ENCODE assay signal across 8 mouse cellular contexts in the genomic region with DNA sequence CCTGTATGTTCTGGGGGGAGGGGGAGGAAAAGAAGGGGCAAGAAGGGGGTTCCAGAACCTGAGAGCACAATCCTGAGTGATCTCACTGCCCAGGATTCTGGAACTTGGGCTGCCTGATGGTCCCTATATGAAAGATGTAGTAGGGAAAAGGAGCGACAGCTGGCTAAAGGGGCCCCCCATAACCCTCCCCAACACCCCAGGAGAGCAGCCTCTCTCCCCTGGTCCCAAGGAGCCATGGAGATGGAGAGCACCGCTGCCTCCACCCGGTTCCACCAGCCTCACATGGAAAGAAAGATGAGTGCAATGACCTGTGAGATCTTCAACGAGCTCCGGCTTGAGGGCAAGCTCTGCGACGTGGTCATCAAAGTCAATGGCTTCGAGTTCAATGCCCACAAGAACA. TPM values are rescaled to one million over a fixed set of nuclear protein-coding genes. Genes with fewer than 3 reads are reported as not detected.
DNase-seq lines count a peak whose midpoint lies in the region; ATAC-seq and TF ChIP-seq lines count a peak whose summit lies in the region.

A gene (minus strand): TSS at position 12 of the 400 bp plus-strand sequence.
A gene (plus strand): TSS at position 121 of the 400 bp plus-strand sequence.

- no peak for DNase-seq in heart, postnatal 36 days
- DNase-seq in G1E (ENCODE audit: low spot score) = no peak
- no peak for DNase-seq in hindbrain, embryonic 10.5 days (ENCODE audit: low spot score)
- no peak for DNase-seq in midbrain, embryonic 10.5 days (ENCODE audit: low spot score)
- DNase-seq in cerebellum, postnatal 4 days (ENCODE audit: low spot score in 2 of 2) = no peak
- DNase-seq in gastrocnemius, postnatal 4 days (ENCODE audit: low spot score in 2 of 2) = no peak
- no peak for DNase-seq in right cerebral cortex, adult 18-20 months

- H3K9ac ChIP-seq in heart, embryonic 13.5 days = peak within 1 kb of the TSS; percentile 95

- H3K4me1 ChIP-seq in heart, embryonic 13.5 days = peaks cover 20% of the 10 kb centered on the region
- peaks cover 18% of the 10 kb centered on the region for H3K4me1 ChIP-seq in G1E (ENCODE audit: insufficient read depth, low read depth, low read length)
- H3K4me1 ChIP-seq in hindbrain, embryonic 10.5 days (replicated peaks) = peaks cover 27% of the 10 kb centered on the region
- H3K4me1 ChIP-seq in midbrain, embryonic 10.5 days = peaks cover 34% of the 10 kb centered on the region

- no peaks in the 10 kb centered on the region for H3K27me3 ChIP-seq in heart, embryonic 13.5 days (replicated peaks)
- H3K27me3 ChIP-seq in G1E (ENCODE audit: insufficient read depth, low read length) = 0 out of 2 replicates have a peak, but pooled peaks cover 3% of the 10 kb centered on the region
- H3K27me3 ChIP-seq in hindbrain, embryonic 10.5 days (ENCODE audit: insufficient read depth, poor library complexity, severe bottlenecking) = no peaks in the 10 kb centered on the region
- H3K27me3 ChIP-seq in midbrain, embryonic 10.5 days (ENCODE audit: low read depth, poor library complexity, severe bottlenecking) = 0 out of 2 replicates have a peak, but pooled peaks cover 3% of the 10 kb centered on the region

- ATAC-seq in heart, embryonic 13.5 days (ENCODE audit: extremely low read depth, insufficient number of reproducible peaks, low FRiP score, low TSS enrichment) = no peak
- ATAC-seq in G1E (ENCODE audit: extremely low read depth, insufficient number of reproducible peaks, low FRiP score, poor library complexity, severe bottlenecking) = no peak

- H3K36me3 ChIP-seq in heart, embryonic 13.5 days = peaks cover 26% of the 10 kb centered on the region
- H3K36me3 ChIP-seq in G1E (replicated peaks) = peaks cover 24% of the 10 kb centered on the region
- H3K36me3 ChIP-seq in hindbrain, embryonic 10.5 days = peaks cover 29% of the 10 kb centered on the region
- H3K36me3 ChIP-seq in midbrain, embryonic 10.5 days = peaks cover 29% of the 10 kb centered on the region

- peak within 1 kb of the TSS; percentile 67 for H3K27ac ChIP-seq in heart, embryonic 13.5 days (replicated peaks)
- peak within 1 kb of the TSS; percentile 93 for H3K27ac ChIP-seq in hindbrain, embryonic 10.5 days
- peak within 1 kb of the TSS; percentile 95 for H3K27ac ChIP-seq in midbrain, embryonic 10.5 days (replicated peaks)

- TF ChIP-seq CTCF in G1E (IDR thresholded peaks at IDR 0.05; ENCODE audit: low read depth, low read length) = no peak

- intact Hi-C loops in heart, postnatal 36 days (cut with DNase I) = loop anchor here (1.0 to 2.0 kb wide), 2 partner anchors 27 to 31 kb away; a partner anchor contains a TSS

- no peaks in the 10 kb centered on the region for H3K9me3 ChIP-seq in heart, embryonic 13.5 days
- H3K9me3 ChIP-seq in G1E (replicated peaks) = no peaks in the 10 kb centered on the region
- H3K9me3 ChIP-seq in hindbrain, embryonic 10.5 days = no peaks in the 10 kb centered on the region
- no peaks in the 10 kb centered on the region for H3K9me3 ChIP-seq in midbrain, embryonic 10.5 days (replicated peaks)

- 87% methylated on average over 8 of the region's 8 CpGs for WGBS in heart, embryonic 13.5 days
- 90% methylated on average over 8 of the region's 8 CpGs for WGBS in hindbrain, embryonic 10.5 days
- 85% methylated on average over 8 of the region's 8 CpGs for WGBS in midbrain, embryonic 10.5 days

- H3K4me2 ChIP-seq in heart, embryonic 13.5 days = peak within 1 kb of the TSS; percentile 71

- peak within 1 kb of the TSS; percentile 91 for H3K4me3 ChIP-seq in heart, embryonic 13.5 days
- peak within 1 kb of the TSS; percentile 78 for H3K4me3 ChIP-seq in G1E (ENCODE audit: low read depth, low read length)
- peak within 1 kb of the TSS; percentile 76 for H3K4me3 ChIP-seq in hindbrain, embryonic 10.5 days
- H3K4me3 ChIP-seq in midbrain, embryonic 10.5 days = peak within 1 kb of the TSS; percentile 87

RNA-seq across cellular contexts. Expression of the first gene that starts in this region (rescaled TPM):
- polyA plus RNA-seq in heart, embryonic 13.5 days (2015; fragmentation: Nextera tagmentation; extraction: Ambion mirVana) = 104 and 110 TPM in 2 replicates
- 10 to 100 TPM; 29.7 to 29.8 TPM for total RNA-seq in heart, postnatal 36 days (2021)
- total RNA-seq in G1E (2014; fragmentation: Nextera tagmentation) = 13.3 and 18.9 TPM in 2 replicates
- total RNA-seq in G1E (2017) = 19.1 and 19.6 TPM in 2 replicates
- 41.2 and 49.0 TPM in 2 replicates for polyA plus RNA-seq in G1E (2012)
- 115 and 121 TPM in 2 replicates for polyA plus RNA-seq in hindbrain, embryonic 10.5 days (2016; fragmentation: Nextera tagmentation; extraction: Ambion mirVana)
- 115 and 120 TPM in 2 replicates for polyA plus RNA-seq in midbrain, embryonic 10.5 days (2016; fragmentation: Nextera tagmentation; extraction: Ambion mirVana)
- total RNA-seq in gastrocnemius, postnatal 4 days (2021) = 10 to 100 TPM; 35.8 to 38.1 TPM

RNA-seq across cellular contexts. Expression of the second gene that starts in this region (rescaled TPM):
- 0.33 and 0.60 TPM in 2 replicates for polyA plus RNA-seq in heart, embryonic 13.5 days (2015; fragmentation: Nextera tagmentation; extraction: Ambion mirVana)
- under 1 TPM; 0.86 to 0.92 TPM for total RNA-seq in heart, postnatal 36 days (2021)
- total RNA-seq in G1E (2014; fragmentation: Nextera tagmentation) (0.83 and 2.2 TPM in 2 replicates), G1E (2017) (0.23 and 0.98 TPM in 2 replicates)
- polyA plus RNA-seq in G1E (2012) = not detected in 2 replicates
- 0.58 and 0.63 TPM in 2 replicates for polyA plus RNA-seq in hindbrain, embryonic 10.5 days (2016; fragmentation: Nextera tagmentation; extraction: Ambion mirVana)
- polyA plus RNA-seq in midbrain, embryonic 10.5 days (2016; fragmentation: Nextera tagmentation; extraction: Ambion mirVana) = 0.62 and 0.73 TPM in 2 replicates
- 1 to 10 TPM; 1.0 to 1.5 TPM for total RNA-seq in gastrocnemius, postnatal 4 days (2021)
